Mouse (Mus musculus): ENCODE results near the gene Acap3.

Gene Acap3

GRCm38 (mm10) chr4:155943049-155943452, 51.4 kb downstream of the Acap3 start:
- peak in 1 of 2 experiments; percentile 44 for DNase-seq (ENCODE audit: low spot score in 2 of 2)

- DNase-seq (ENCODE audit: low spot score in 2 of 2) = peak; percentile 98 to 99
Observed at GRCm38 (mm10) chr4:155943534-155944249, 52.1 kb downstream of the Acap3 start, which contains the start of gene Ube2j2. Gene Ube2j2, plus strand, starts transcription at chr4:155943831.

GRCm38 (mm10) chr4:155944271-155944670, 52.6 kb downstream of the Acap3 start:
- DNase-seq (ENCODE audit: low spot score in 2 of 2) = no peak

DNA sequence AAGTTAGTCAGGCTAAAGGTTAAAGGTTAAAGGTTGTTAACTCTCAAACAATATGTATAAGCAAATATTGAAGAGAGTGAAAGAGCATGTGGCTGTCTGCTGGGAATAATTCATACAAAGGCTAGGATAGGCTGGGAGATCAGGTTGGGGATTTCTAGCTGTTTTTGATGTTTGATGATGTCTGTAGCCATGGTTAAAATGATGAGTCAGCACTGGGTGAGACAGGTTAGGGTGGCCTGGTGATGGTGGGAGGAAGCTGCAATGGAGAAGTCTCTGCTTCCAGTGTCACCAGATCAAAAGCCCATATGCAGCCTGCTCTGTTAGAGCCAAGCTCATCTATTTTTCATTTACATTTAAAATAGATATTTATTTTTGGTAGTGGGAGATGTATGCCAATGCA, 55.5 kb downstream of the Acap3 start:
- DNase-seq (ENCODE audit: low spot score in 2 of 2) = no peak

DNA sequence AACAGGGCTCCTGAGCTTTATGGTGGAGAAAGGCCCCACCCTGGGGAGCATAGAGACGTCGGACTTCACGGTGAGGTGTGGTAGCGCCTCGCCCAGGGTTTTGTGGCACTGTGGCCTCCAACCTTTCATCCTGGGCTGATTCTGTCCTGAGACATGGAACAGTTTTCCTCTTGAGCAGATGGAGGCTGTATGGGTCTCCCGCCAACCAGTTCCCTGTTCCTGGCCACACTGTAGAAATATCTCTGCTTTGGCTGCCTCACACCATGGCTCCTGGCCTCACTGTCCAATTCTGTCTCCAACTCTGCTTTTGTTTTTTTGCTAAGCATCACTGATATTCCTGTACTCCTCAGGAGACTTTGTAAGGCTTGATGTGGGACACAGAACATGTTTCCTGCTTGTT, 63.9 kb downstream of the Acap3 start:
- no peak for DNase-seq (ENCODE audit: low spot score in 2 of 2)

Data from urinary bladder, postnatal 36 days (tissue).